Mouse (Mus musculus) yolk sac, embryonic 10.5 days (tissue): ENCODE measurements around the gene Olfr133.
"Not testable (repeated sequence)": the region's sequence is repeated elsewhere in the genome, so short reads cannot be mapped to it uniquely, and the experiment has no call there.

Experiments
- DNase-seq: peaks from one replicate; pipeline ENCODE4 v3.0.0-alpha.2; 2017; ENCODE audit warnings: low spot score

Olfr133 gene

DNA sequence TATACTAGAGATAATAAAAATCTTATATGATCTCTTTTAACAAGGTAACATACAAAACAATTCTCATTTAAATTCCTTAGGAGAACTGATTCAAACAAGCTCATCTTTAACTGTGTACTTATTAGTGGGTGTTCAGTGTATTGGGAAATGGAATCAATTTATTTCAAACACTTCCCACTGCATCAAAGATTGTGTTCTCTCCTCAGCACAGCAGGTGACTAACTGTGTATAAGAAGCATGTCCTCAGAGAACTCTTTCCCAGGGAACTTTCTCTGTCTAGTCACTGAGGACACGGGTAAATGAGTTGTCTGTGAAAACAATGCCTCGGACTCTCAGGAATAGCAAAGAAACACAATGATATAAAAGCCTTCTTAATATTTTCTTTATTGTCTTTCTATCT is at the start of gene Olfr133:
Gene Olfr133 (plus strand): TSS at position 301 of the 400 bp plus-strand sequence.
- no peak for DNase-seq

DNA sequence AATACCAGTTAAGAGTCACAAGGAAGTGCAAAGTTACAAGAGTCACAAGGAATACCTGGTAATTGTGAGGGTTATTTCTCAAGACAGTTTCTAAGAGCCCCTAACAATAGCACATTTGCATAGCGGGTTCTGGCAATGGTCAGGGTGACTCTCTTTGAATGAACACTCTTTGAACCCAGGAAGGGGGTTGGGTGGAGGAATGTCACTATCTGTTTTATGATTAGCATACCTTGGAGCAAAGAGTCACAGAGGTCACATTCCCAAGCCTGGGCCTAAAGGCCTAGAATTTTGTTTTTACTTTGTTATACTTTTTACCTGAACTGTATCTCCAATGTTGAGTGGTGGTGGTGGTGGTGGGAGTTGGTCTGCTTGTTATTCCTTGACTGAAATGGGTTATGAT is 20.9 kb upstream of the Olfr133 start:
- not testable (repeated sequence) for DNase-seq

DNA sequence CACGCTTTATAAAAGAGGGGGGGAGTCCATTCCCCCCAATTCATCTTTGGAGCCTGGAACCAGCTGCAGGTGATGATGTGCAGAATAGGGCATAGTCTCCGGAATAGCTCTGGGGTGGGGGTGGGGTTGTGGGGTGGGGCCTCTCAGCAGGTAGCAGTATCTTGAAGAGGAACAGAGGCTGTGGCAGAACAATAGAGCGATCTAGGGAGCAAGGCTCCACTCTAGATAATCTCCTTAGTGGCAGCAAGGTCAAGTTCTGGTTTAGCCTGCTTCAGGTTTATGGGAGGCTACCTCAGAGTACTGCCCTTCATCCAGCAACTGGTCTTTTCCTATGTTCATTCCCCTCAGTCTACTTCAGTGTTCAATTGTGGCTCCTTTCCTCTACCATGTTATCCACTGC is 19.7 kb upstream of the Olfr133 start:
- DNase-seq: not testable (repeated sequence)

DNA sequence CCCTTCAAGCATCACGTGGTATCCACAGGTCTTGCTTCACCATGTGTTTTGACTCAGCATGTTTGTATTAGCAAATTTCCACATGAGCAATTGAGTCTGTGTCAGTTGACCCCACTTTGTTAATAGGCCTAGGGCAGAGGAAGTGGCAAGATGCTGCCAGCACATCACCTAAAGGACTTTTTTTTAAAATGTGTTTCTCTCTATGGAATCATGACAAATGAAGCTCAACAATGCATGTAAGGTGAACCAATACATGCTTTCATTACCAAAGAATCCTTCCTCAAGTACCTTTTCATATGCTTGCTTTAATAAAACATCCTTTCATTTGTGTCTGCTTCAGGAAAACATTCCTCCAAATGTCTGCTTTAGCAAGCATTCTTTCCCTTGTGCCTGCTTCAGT is 10.7 kb upstream of the Olfr133 start, which contains the start of gene Olfr132:
Gene Olfr132 (minus strand): TSS at position 101 of the 400 bp plus-strand sequence.
- DNase-seq: no peak

DNA sequence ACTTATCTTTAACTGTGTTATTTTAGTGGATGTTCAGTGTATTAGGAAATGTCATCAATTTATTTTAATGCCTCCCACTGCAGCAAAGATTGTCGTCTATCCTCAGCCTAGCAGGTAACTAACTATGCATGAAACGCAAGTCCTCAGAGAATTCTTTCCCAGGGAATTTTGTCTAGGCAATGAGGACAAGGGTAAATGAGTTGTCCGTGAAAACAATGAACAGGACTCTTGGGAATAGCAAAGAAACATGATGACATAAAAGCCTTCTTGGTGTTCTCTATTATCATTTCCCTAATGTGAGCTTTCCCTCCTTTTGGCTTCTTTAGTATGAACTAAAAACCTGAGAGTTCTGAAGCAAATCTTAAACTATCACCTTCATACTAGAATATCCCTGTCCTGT is 26.0 kb downstream of the Olfr133 start, which contains the start of gene Olfr134:
Gene Olfr134 (plus strand): TSS at position 301 of the 400 bp plus-strand sequence.
- DNase-seq: no peak
